Mouse (Mus musculus) thymus, adult 18-20 months (tissue): ENCODE measurements around the gene Col28a1.

Experiments
- DNase-seq, 2 experiments: peaks; one replicate each; pipeline ENCODE4 v3.0.0; 2022; ENCODE audit warnings: mixed read lengths in 2 of 2

The Col28a1 gene

DNA sequence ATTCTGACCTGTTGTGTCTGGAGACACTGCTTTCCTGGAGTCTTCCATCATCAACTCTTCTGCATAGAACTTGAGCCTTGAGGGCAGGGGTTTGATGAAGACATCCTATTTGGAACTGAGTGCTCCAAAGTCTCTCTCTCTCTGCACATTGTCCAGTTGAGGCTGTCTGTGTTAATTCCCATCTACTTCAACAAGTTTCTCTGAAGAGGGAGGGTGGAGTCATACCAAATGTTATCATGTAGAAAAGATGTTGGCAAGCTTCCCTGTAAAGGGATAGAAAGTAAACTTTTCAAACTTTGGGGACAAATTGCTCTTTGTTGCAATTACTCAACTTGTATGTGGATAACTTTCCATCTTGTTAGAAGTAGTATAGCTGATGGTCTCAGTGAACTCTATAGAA, at the start of gene Col28a1:
TSS of gene Col28a1 (minus strand) at position 101 of the 400 bp plus-strand sequence.
- DNase-seq = no peak

DNA sequence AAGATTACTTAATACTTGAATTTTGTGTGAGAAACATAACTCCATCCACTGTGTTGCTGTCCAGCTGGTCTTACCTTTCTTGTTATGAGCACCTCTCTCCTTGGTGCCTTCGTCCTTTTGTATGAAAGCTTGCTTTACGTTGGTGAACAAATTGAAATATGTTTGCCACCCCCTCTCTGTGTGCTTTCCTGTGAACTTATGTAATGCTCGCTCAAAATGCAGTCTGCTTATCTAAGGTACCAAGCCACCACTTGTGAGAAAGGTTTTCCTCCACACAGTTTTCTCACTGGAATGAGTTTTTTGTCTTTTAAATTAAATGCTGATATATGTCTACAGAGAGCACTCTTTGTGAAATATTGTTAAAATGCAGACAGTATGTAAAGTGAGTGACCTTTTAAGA, 36.2 kb upstream of the Col28a1 start:
- DNase-seq = no peak

DNA sequence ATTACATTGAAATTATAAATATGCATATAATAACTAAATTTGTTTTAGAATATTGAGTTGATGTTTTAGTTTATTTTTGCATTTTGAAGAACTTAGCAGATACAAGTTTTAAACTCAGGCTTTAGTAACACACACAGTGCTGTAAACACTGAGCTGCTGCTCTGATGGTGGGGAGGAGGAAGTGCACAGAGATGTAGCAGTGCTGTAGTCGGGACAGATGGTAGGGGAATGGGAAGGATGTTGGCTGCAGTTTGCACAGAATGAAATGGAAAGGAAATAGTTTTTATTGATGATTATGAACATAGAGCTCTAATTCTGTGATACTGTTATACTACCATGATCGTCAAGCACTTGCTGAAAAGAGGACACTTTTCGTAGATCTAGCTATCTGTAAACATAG, 34.6 kb upstream of the Col28a1 start:
- DNase-seq = no peak

DNA sequence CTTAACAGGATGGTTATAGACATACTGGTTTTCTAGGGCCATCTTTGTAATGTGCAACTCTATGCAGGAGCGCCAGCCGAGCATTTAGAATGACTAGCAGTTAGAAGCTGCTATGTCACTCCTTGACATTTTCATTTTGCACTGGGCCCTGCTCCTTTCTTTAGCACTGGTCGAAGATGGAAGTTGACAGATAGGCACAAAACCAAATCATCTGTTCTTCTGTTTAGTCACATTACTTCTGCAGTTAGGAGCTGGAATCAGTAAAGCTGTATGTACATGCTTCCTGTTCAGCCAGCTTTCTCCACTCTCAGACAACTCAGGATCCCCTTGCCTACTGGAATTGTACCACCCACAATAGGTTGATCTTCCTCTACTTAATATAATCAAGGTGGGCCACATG, 18.2 kb upstream of the Col28a1 start:
- DNase-seq = no peak

DNA sequence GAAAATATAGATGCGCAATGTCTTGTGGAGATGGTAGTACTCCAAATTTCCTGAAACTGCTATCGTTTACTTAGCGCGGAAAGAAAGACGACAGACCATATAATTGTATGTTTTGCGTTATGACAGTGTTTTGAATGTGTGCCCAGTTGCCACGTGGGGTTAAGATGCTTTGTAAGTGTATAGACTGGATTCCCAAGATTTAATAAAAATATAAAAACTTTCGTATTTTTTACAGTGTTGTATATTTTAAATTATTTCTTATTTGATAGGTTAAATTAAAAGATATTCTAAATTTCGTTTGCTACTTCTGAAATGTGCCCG, 17.4 kb upstream of the Col28a1 start:
- DNase-seq = no peak

DNA sequence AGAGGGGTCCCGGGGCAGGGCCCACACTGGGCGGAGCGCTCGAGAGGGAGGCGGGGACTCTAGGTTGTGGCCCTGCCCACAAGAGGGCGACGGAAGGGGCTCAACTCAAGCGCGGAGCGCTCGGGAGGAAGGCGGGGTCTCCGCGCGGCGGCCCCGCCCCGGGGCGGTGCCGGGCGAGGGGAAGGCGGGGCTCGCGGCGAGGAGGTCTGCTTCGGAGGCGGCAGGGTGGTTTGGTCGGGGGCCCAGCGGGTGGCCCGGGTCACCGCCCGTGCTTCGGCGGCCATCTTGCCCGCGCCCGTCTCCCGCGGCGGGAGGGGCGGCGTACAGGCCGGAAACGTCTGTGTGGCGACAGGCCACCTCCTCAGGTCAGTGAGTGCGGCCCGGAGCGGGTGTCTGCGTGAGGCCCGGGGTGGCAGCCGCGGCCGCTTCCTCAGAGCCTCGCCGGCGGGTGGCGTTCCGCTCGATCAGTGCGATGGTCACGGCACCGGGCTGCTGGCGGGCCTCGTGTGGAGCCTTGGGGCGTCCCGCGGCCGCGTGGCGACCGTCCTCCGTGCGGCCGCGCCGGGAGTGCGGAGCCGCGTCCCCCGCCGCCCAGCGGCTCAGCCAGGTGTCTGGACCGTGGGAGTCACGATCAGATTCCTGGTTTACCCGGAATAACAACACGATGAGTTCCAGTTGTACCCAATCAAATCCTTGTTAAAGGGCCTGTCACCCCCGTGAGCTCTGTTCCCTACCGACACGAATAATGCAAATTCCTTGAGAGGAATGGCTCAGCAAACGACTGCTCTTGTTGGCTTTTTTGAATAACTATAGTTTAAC, 16.8 kb upstream of the Col28a1 start, which contains the start of gene Mios:
TSS of gene Mios (plus strand) at position 176 of the 819 bp plus-strand sequence.
- peak; percentile 79 to 80 for DNase-seq

DNA sequence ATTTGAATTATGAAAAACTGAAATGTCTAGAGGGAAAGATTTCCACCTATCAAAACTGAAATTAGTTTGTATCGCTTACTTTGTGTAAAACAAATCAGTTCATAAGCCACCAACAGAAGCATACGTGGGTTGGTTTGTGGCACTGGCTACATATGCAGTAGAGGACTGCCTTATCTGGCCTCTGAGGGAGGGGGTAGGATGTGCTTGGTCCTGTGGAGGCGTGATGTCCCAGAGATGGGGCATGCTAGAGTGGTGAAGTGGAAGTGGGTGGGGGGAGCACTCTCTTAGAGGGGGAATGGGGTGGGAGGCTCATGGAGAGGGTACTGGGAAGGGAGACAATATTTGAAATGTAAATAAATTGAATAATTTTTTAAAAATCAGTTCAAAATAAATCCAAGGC, 2.5 kb downstream of the Col28a1 start:
- no peak for DNase-seq

DNA sequence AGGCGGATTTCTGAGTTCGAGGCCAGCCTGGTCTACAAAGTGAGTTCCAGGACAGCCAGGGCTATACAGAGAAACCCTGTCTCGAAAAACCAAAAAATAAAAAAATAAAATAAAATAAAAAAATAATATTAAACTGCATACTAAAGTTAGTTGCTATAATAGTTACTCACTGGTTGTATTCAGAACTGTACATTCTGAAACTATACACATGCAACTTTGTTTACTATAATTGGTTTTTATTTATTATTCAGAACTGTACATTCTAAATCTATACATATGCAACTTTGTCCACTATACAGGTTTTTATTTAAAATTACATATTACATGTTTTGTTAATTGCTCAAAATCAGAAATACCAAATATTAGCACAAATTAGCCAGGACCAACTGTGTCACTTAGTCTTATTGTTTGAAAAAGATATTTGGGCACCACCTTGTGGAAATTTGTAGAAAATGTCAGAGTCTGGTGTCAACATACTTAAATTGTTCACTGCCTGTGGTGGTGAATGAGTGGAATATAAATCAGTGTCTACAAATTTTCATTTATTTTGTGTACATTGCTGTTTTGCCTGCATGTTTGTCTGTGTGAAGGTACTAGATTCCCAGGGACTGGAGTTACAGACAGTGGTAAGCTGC, 3.7 kb downstream of the Col28a1 start:
- no peak for DNase-seq

DNA sequence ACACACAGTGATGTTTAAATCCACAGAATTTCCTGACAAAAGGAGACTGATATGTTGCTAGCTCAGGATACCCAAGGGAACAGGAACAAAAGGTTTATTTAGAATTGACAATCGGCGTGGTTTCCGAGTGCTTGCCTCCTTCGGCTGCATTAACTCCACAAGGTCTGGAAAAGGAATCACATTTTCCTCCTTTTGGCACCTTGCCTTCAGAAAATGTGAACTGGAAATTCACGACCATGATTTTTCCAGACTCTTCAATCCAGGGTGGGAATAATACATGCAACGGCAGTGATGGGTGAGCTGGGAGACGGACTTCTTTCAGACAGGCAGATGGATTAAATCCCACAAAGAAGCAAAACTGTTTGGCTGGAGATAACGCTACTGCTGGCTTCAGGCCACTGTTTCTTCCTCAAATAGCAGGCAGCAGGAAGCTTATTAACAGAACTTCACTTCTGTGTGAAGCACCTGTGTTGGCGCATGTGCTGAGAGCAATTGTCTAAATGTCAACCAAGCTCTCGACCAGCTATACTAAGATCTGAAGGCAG, 13.9 kb downstream of the Col28a1 start:
- DNase-seq = no peak

DNA sequence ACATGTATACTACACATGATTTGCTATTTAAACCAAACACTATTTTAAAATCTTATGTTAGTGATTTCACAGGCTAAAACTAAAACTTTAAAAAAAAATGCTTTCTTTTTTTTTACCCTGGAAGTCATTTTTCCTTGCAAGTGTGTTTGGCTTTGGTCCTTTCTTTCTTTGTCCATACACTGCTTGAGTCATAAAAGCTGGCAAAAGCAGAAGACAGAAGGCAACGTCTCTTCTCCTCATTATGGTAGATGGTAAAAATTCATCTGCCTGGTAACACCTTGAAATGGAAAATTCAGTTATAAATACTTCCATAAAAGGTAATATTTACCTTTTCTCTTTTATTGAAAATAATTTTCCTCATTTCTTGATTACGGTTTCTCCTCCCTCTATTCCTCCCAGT, 16.3 kb downstream of the Col28a1 start:
- no peak for DNase-seq

DNA sequence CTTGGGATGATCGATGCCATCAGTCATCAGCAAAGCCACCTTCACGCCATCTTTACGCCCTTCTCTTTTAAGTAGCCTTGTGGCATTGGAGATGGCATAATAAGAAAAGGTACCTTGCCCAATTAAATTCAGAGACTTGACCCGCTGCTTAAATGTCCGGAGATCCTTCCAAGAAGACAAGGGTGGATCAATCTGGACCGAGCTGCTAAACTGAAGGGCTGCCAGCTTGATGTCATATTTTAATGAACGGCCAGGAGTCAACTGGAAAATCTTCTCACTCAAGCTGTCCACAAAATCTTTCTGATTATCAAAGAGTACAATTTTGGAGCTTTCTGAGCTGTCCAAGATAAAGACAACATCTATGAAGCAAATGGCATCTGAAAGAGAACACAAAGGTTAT, 17.1 kb downstream of the Col28a1 start:
- DNase-seq = no peak

DNA sequence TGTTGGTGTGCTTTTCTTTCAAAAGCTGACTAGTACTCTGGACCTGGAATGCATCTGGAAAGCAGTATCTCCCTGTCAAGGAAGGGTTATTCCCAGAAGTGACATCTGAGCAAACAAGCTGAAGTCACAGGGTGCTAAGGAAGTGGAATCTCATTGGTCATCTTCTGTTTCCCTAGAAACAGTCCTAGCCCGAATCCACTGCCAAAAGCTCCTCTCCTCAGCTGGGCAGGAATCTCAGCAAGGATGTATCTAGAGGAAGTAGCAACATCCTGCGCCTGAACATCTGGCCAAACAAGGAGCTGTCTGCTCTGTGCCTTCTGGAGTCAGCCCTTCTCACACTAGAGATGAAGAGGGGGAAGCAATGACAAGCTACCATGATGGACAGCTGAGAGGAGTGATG, 18.4 kb downstream of the Col28a1 start:
- DNase-seq = no peak

DNA sequence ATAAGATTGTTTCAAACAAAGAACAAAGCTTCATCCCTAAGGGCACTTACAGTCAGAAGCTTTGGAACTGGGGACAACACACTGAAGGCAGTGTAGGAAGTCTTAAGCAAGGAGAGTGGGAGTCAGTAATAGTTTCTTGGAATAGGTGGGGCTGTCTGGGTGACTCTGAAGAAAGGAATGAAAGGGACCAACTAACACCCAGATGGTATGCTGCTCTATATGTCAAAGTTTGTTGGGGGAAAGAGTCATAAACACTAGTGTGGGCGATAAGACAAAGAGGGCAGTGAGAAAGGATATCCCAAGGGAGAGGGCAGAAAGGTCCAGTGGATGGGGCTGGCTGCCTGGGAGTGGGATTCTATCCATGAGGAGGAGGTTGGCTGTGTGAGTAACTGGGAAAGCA, 20.3 kb downstream of the Col28a1 start:
- no peak for DNase-seq

DNA sequence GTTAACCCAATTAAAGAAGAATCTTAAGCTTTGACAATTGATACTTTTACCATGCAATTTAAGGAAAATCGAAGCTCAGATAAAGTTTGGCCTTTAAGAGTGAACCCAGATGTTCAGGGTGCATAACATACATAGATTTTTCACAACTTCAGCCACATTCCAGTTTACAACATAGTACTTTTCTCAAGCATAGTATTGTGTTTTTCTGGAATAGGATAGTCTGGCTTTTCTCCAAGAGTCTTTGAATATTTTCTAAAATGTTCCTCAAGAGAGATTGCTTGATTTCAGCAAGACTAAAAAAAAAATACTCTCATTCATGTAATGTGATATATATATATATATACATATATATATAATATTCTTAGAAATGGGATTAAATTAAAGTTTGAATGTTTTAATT, 27.7 kb downstream of the Col28a1 start:
- no peak for DNase-seq

DNA sequence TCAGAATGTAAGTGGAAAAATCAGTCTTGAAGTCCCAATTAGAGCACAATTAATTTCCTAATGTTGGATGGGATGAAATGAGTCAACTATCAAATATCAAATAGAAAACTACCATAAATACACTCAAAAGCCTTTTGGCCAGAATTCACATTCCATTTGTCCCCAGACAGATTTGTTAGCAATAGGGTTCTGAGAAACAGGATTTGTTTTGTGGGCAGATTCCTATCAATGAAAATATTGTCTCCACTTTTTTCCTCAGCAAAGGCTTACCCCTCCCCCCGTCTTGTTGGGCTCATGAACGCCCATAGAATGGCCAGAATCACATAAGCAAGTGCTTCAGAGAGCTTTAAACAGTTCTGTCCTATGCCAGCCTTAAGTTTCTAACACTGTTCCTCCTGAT, 32.4 kb downstream of the Col28a1 start:
- DNase-seq = no peak

DNA sequence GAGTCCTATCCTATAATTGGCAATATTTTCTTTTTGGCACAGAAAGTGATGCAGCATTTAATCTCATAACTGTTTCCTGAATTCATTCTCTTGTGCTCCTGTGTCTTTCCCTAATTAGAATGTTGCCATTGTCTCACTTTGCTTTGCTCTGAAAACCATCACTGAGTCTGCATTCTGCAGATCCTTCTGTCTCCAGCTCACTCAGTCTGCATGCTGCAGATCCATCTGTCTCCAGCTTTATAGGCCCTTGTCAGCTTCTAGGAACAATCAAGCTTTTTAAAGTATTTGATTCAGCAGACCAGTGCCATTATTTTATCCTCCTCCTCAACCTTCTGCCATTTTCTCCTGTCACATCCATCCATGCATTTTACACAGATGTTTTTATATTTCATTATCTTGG, 35.3 kb downstream of the Col28a1 start:
- DNase-seq = no peak

DNA sequence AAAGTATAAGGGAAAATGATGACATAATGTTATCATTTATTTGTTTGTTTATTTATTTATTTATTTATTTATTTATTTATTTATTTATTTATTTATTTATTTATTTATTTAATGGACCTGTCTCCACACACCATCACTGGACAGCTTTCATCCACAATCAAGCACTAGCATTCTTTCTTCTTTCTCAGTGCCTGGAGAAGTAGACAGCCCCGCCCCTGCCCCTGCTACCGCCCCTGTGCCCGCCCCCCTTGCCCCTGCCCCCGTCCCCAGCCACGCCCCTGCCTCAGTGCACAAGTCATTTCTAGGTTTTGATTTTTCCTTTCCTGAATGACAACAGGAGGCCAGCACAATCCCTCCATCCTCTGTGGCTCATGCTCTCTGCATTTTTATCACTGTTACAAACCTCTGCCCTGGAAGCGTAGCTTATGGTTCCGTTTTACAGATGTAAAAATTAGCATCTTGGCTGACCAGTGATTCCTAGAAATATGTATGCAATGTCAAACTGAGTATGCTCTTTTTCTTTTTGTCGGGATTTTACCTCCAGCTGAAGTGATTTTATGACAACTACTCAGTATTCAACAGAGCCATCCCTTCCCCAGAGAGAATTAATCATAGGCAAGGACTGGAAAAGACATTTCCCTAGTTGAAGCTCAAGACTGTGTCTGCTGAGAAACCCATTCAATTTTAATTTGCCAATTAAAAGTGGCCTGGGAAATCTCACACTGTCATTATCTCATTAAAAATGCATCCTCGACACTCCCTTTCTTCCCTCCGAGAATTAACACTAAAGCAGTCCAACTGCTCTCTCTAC, 39.7 kb downstream of the Col28a1 start:
- DNase-seq = no peak

DNA sequence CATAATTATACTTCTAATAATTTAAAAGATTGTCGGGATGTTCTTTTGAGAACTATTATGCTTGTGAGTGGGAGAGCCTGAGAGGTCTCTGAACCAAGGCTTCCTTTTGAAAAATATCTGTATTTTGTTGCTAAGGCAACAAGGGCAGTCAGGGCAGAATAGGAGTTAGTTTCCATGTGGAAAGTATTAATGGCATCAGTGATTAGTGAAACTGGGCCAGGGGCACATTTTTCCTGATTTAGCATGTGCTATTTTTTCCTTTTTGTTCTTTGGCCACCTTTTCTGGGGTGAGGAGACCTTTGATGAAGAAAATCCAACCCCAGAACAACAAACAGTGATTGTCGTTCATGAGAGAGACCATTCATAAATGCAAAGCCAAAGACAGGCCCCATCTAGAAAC, 43.5 kb downstream of the Col28a1 start:
- no peak for DNase-seq

DNA sequence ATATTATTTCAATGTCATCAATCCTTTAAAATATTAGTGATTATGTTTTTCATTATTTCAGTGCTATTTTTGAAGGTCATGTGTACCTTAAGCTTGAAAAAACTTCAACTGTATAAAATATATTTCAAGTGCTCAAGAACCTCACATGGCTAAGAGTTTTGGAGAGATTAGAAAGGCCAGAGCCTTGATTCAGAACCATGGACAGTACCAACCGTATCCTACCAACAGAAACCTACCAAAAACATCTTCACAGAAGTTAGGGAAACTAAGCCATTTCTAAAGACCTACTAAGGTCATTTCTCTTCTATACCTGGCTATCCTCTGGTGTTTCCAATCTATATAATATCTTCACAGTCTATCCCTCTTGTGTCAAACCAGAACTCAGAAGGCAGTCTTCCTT, 50.5 kb downstream of the Col28a1 start:
- no peak for DNase-seq

DNA sequence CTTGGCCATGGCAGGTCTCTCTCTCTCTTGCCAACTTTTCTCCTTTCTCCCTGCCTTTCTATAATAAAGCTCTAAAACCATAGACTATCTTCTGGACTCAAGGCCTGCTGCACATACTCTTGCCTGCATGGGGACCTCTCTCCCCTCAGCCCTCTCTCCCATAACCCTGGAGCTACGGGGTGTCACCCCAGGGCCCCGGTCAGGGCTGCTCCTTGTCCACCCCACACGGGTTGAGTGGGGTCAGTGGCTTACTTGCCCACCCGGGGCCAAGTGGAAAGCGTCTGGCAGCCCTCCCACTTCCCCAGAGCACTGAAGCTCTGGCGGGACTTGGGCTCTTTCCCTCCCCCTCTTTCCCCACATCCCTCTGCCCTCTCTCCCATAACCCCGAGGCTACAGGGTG, 62.3 kb downstream of the Col28a1 start:
- DNase-seq = no peak

DNA sequence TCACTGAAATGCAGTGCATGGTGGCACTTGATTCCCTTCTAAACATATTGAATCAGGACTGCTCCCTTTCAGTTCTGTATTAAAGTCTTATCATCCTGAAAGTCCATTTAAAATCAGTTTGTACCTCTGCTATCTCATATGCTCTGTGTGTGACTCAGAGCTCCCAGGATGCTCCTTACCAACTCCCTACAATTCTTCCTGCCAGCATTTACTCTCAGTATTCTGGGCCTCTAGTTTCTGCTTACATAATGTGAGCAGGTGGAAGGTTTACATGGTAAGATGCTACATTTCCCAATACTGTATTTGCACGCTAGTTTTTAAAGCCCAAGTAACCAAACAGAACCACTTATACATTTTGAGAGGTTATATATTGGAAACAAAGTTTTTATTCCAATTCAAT, 64.3 kb downstream of the Col28a1 start:
- DNase-seq = no peak

DNA sequence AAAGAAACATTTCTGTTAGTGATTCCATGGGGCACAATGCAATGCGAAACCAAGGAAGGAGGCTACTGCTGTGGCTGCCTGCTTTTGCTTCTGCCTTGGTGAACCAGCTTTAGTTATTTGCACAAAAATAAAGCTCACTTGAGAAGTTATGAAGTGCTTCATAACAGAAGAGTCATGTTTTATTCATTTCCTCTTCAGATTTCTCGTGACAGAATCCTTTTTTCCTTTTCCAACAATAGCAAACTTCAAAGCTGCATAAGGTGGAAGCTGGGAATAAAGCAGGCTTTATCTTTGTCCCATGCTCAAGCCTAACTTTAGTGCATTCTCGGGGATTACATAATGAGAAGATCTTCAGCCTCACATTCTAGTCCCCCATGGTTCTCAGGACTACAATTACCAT, 65.9 kb downstream of the Col28a1 start:
- no peak for DNase-seq

DNA sequence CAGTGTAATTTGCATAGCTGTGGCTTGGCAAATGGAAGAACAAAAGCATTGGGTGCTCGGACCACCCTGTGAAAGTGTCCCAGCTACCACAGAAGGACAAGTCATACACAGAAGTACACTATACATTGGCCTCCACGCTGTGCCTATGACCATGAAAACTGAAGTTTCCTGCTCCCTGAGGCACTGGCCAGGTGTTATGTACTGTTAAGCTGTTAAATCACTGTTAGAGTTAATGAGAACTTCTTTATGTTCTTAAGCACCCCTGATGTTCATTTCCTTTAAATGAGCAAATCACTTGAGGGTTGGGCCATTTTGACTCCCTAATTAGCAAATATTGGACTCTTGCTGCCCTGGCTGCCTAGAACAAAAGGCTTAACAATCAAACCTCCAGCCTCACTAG, 73.3 kb downstream of the Col28a1 start:
- no peak for DNase-seq

DNA sequence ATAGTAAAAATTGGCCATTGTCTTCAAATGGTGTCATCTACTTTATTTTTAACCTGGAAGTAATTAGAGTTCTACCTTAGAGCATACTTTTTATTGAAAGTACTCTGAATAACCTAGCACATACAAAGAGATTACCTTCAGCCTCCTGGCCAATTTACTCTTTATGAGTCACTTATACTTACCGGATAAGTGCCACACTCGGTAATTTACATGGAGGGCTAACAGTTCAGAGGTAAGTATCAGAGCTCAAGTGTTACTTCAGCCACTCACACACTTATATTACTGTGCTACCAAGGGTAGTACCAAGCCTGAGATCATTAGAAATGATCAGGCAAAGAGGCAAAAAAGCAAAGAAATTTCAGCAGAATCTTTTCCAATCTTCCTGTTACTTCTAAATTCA, 73.8 kb downstream of the Col28a1 start:
- DNase-seq = no peak
